Mouse (Mus musculus): ENCODE results near the gene Evi5. TPM values are rescaled to one million over a fixed set of nuclear protein-coding genes. Genes with fewer than 3 reads are reported as not detected.

The Evi5 gene
- polyA plus RNA-seq, 1 experiment from 2014 or later: 43.4 TPM

GRCm38 (mm10) chr5:107698888-107699287 is 176.0 kb downstream of the Evi5 start:
- TF ChIP-seq CTCF (IDR thresholded peaks at IDR 0.05): no peak
- POLR2A ChIA-PET: no interaction called here
- in situ Hi-C loops (cut with MboI; ENCODE audit: low pct_unique_long_range_greater_than_20kb): no loop called here
- ATAC-seq (no peak), DNase-seq (ENCODE audit: low read depth, low spot score) (no peak)
- CTCF ChIA-PET: interaction anchor here (1.3 to 1.5 kb wide), 2 partner anchors 15 to 16 kb away, joined by 3 to 4 read pairs; no protein-coding TSS in a partner anchor
- peaks cover 3% of the 10 kb centered on the region for H3K27me3 ChIP-seq

DNA sequence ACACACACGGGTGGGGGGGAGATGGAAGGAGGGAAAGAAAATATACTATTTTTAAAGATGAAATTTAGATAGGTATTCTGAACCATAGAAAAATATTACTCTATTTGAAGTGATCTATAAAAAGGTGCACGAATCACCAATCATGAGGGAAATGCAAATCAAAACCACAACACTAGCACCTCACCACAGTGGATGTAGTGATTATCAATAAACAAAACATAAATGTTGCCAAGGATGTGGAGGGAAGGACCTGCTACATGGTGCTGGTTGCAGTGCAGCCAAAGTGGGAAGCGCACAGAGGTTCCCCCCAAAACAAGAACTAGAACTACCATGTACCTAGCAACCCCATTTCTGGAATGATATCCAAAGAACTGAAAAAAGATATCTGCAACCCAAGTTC is 179.9 kb downstream of the Evi5 start:
- no peak for TF ChIP-seq CTCF (IDR thresholded peaks at IDR 0.05)
- DNase-seq (ENCODE audit: low read depth, low spot score): no peak
- POLR2A ChIA-PET: no interaction called here
- peaks cover 6% of the 10 kb centered on the region for H3K27me3 ChIP-seq
- CTCF ChIA-PET: no interaction called here
- in situ Hi-C loops (cut with MboI; ENCODE audit: low pct_unique_long_range_greater_than_20kb): no loop called here
- no peak for ATAC-seq

Other genes starting within 250 kb of the Evi5 start
- gene Gfi1, start 149.1 kb downstream of the Evi5 start, polyA plus RNA-seq (2021): 0.03 TPM
- not detected for gene Ube2d2b, start 45.0 kb downstream of the Evi5 start, polyA plus RNA-seq (2021)
- 68.3 TPM for gene Rpl5, start 25.4 kb upstream of the Evi5 start, polyA plus RNA-seq (2021)
- gene Fam69a, start 112.0 kb upstream of the Evi5 start, polyA plus RNA-seq (2021): 17.0 TPM
- 29.9 TPM for gene Mtf2, start 190.6 kb upstream of the Evi5 start, polyA plus RNA-seq (2021)

Data from Patski (cell line).